Mouse (Mus musculus) large intestine, adult 2 months (tissue): ENCODE measurements around the gene Cracr2b. TPM values are rescaled to one million over a fixed set of nuclear protein-coding genes. Genes with fewer than 3 reads are reported as not detected.
"Not testable (repeated sequence)": the region's sequence is repeated elsewhere in the genome, so short reads cannot be mapped to it uniquely, and the experiment has no call there.

ENCODE experiments used
- DNase-seq: peaks from one replicate; pipeline ENCODE4 v3.0.0-alpha.2; 2012; ENCODE audit warnings: low read depth, low spot score
- WGBS: fragments of 180-500 bp; shearing (Covaris S2); methylation state at CpG from one replicate; pipeline ENCODE4 v1.1.7; 2018; 5-methylcytosine and 5-hydroxymethylcytosine counted together
- polyA plus RNA-seq: library from polyadenylated mRNA; depleted of rRNA; stranded (reverse); fragments of >200 nt; gene quantifications from 2 replicates; pipeline ENCODE4 v1.2.3, GENCODE M21; 2012

Gene Cracr2b
- polyA plus RNA-seq, 1 experiment: 41.4 TPM

DNA sequence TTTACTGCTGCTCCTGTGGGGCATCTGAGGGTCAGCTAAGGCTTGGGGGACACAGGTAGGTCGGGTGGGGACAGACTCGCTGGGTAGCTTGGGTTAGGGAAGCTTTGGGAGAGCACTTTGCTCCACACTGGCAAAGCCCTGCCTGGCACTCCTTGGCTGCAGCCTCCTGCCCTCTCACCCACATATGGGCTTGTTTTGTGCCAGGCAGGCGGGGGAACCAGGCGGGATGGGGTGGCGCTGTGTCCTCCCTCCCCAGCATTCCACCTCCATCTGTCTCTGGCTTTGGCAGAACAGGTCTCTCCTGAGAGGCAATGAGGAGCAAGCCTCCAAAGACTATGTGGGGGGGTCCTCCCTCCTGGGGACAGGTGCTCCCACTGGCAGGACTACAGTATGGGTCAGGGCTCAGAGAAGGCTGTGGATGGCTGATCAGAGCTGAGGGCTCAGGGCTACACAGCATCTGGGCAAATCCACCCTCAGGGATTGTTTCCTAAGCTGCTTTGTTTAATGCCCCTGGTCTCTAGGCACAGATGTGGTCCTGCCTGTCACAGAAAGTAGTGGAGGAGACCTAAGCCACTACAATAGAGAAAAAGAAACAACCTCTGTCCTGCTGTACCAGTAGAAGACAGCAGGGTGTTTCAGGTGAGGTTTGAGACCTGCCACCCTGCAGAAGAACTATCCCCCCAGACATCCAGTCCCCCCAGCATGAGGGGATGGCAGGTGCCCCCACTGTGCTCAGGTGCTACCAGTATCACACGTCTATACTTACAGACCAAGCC is 28.0 kb upstream of the Cracr2b start:
- WGBS: 51% methylated on average over 6 of the region's 6 CpGs
- no peak for DNase-seq

DNA sequence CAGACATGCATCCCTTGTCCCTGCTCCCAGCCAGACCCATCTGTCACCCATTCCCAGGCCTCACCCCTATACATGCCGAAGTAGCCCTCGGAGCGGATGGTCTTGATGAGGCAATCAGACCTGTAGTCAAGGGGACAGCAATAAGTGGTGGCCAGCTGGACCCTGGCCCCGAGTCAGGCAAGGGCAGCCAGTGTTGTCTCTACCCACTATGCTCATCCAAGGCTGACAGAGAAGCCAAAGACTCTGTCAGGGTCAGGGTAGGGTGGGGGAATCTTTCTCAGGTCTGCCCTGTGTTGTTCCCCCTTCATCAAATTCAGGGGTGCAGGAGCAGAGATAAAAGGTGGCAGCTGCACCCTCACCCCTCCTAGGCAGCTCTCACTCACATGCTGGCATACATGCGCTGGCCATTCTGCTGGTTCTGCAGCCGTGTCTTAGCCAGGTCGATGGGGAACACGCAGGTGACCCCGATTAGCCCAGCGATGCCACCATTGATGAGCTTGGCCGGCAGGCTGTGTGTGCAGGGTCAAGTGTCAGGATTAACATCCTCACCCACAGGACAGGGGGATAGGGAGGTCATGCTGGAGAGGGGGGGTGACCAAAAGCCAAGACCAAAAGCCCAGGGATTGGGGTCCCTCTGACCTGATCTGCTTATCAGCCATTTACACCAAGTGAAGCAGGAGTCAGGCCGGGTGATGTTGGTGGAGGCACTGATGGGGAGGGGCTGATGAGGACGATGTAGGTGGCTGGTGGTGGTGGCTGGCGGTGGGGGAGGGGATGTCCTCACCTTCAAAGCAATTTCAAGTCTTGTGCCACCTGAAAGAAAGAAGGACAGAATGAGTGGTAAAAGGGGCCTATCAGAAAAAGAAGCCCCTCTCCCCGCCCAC is 27.1 kb upstream of the Cracr2b start:
- WGBS: 75% methylated on average over 15 of the region's 15 CpGs
- no peak for DNase-seq

DNA sequence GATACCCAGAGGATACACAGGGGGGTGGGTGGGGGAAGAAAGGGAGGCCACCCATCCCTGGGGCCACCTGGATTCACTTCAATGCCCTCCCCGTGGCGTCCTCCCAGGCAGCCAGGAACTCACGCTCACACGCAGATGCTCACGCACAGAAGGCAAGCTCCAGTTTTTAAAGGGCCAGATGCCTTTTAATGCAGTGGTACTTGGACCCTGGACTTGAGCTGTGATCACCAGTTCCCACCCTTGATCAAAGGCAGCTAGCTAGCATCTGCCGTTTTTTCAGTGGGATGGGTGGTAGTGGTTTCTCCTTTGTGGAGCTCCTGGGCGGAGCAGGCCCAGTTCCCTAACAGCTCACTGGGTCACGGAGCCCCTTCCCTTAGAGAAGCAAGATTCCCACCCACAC is 26.4 kb upstream of the Cracr2b start:
- WGBS: 17% methylated on average over 8 of the region's 8 CpGs
- no peak for DNase-seq

DNA sequence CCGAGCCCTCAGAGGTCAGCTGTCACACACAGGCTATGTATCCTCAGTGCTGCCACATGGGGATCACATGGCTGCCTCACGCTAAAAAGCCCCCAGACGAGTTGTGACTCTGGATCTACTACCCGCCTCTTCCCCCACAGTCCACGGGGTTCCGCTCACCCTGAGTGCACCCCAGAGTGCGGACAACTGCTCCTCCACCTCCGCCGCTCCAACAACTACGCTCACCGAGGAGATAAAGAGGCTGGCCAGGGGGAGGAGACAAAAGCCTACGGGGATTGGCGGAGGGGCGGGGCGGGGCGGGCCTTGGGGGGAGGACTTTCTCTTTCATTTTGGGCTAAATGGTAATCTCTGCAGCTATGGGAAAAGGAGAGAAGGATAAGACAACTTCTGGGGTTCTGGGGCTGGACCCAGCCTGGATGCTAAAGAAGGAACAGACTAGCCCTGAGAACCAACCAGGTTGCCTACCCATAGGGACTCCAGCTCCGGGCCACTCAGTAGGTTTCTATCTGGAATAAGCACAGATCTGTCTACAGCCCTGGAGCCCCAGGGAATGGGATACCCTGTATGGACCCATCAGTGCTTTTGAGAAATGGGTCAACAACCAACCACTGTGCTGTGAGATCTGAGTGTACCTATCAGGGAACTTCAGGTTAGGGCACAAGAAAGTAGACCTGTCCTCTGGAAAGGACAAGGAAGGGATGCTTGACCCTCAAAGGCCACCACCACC is 25.6 kb upstream of the Cracr2b start:
- WGBS: 2% methylated on average over 17 of the region's 17 CpGs
- DNase-seq: no peak

DNA sequence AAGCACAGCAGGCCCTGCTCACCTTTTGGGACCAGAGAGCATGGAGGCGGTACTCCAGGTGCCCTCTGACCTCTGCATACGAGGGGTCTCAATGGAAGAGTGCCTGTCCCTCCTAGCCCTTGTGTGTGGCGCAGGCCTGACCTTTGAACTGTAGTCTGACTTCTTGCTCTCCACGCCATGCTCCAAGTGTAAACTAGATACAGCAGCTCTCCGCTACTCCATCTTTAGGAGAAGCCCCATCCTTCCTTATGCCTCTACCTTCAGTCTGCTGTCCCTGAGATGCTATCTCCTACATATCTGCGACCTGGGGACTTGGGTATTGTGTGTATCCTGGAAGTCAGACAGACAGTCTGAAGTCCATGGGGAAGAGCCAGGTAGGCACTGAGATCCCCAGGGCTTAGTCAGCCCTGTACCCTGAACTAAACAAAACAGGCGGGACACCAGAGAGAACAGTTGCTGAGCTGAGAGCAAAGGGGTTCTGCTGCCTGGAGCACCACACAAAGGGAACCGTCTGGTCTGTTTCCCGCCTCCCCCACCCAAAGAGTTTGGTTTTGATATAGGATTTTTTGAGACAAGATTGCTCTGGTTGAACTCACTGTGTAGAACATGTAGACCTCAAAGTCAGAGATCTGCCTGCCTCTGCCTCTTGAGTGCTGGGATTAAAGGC is 24.9 kb upstream of the Cracr2b start:
- 69% methylated on average over 9 of the region's 9 CpGs for WGBS
- DNase-seq: no peak

DNA sequence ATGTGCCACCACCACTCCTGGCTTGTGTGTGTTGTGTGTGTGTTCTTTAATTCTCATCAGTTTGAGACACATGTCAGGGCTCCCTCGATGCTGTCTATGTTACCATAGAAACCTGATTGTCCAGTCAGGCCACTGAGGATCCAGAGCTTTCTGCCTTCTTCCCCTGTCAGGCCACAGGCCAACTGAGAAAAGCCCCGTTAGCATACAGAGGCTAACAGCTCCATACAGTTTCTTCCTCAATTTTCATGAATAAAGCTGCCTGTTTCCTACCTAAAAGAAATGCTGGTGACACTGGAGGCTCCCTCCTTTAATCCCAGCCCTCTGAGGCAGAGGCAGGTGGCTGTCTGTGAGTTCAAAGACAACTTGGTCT is 24.4 kb upstream of the Cracr2b start:
- 44% methylated on average over 2 of the region's 2 CpGs for WGBS
- no peak for DNase-seq

DNA sequence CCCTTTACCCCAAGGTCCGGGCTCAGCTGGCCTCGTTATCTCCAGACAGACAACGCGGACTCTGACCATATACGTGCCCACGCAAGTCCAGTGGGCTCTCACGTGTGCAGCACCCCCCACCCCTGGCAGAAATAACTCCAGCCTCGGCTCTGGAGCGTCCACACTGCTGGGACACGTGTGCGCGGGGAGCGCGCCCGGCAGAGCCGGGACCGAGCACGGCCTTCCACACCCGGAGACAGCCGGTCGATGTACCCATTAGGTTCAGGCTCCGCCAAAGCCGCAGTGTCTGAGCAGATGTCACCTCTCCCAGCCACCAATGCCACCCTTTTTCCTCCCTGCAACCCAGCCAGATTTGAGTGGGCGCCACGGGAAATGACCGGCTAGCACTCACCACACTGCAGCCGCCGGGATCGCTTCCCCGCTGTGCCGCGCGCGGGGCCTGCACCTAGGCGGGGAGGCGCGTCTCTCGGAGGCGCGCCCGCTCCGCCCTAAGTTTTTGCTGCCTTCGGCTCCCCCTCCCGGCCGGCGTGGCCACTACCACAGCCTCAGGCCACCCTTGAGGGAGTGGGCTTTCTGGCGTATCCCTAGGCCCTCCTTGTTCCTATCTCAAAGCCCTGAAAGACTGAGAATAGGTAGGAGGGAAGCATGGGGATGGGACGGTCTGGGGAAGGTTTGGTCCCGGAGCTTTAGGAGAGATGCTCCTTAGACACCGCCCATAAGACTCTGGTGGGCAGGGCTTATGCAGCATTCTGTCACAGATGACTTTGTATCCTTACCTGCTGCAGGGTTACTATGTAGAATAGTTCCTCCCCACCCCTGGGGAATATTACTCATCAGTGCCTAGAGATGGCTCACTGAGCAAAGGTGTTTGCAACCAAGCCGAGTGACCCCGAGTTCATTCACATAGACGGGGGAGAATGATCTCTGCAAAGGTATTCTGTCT is 23.4 kb upstream of the Cracr2b start, which contains the start of gene Slc25a22:
TSS of gene Slc25a22 (minus strand) at position 715 of the 943 bp plus-strand sequence.
- 7% methylated on average over 53 of the region's 53 CpGs for WGBS
- no peak for DNase-seq

DNA sequence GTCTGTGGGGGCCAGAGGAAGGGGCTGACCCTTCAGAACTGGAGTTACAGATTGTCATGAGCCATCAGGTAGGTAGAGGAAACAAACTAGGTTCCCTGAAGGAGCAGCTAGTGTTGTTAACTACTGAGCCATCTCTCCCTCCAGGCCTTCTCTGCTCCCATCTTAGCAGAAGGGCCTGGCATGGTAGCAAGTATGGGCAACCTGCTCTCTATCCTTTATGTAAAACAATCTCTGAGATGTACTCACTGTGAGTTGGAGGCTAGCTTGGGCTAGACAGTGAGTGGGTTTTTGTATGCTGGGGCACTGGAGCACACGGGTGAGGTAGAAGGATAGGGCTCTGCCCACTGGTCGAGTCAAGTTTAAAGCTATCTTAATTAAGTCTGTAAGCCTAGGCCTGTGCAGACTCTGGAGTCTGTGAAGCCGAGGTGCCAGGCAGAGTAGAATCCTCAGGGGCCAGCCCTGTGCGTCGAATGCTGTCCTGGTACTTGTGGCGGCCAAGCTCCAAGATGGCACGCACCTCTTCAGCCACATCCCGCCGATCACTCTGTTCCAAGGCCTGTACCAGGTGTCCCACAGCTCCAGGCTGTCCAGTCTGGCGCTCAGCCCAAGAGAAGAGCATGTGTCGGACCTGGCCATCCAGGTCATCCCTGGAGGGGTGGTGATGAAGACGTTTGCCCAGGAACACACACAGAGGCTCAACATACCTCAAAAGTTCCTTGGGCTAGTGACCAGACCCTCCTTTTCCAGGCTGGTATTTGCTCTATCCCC is 22.5 kb upstream of the Cracr2b start:
- DNase-seq: no peak
- WGBS: 94% methylated on average over 12 of the region's 12 CpGs

DNA sequence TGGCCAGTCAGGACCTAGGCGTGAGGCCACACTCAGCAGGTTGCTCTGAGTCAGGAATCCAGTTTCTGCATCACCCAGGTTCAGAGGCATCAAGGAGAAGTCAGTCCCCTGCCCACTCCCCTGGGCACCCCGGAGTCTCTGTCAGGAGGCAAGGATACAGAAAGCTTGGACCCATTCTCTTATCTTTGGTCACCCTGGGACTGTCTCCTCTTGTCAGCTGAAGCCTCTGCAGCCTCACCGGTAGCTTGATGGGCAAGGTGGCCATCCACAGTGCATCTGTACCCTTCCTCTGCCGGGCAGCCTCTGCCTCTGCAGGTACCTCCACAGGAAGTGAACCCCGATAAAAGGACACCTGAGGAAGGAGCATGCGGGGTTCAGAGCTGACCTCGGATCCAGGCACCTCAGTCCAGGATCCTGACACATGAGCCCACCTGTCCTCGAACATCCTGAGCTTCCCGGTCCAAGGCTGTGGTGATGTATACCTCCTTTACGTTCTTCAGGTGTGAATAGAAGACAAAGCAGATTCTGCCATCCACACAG is 21.7 kb upstream of the Cracr2b start:
- DNase-seq: no peak
- 96% methylated on average over 10 of the region's 10 CpGs for WGBS

DNA sequence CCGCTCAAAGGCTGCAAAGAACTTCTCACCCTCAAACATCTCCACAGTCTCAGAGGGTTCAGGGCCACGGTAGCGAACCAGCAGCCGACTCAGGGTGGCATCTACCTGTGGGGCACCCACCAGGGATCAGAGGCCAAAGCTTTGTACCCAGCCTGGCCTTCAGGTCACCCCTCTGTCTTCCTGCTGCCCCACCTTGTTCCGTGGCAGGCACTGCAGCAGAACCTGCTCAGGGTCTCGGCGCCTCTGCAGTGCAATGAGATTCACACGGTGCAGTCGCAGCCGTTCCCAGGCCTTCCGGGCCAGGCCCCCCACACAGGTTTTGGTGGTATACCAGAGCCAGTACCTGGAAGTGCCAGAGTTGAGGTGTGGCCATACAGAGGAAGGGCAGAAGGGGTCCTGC is 21.1 kb upstream of the Cracr2b start:
- WGBS: 96% methylated on average over 11 of the region's 11 CpGs
- DNase-seq: no peak

DNA sequence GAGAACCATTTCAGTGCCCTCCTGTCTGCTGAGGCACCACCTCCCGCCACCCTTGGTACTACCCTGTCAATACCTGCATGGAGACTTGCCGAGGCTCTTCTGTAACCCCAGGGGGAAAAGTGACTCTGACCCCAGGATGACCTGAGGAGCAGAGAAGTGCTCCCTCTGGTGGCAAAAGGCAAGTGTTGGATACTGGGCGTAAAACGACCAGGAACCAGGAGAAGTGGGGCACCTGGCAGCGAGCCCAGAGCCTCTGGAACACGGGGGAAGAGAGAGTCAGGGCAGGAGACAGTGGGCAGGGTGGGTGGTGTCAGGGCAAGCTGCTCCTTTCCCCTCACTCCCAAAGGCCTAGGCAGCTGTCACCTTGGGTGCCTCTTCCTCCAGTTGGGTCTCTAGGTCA is 20.3 kb upstream of the Cracr2b start:
- DNase-seq: no peak

DNA sequence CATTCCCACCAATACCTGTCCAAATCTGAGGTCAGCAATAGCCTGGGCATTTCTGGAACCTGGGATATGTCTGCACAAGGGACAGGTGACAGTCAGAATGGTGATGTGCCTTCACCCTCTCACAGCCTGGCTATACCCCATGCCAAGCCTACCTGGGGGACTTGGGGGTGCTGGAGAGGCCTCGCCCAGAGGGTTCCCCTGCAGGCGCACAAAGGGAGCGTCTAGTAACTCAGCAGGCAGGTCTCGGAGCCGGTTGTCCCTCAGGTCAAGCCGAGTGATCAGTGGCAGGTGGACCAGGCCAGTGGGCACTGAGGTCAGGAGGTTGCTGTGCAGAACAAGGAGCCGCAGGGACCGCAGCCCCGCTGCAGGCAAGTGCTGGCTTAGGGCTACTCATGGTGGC is 19.4 kb upstream of the Cracr2b start:
- 95% methylated on average over 9 of the region's 9 CpGs for WGBS
- DNase-seq: no peak

More for the DNA sequence above, 20.3 kb upstream of the Cracr2b start:
- WGBS: 22% methylated on average over 6 of the region's 6 CpGs

DNA sequence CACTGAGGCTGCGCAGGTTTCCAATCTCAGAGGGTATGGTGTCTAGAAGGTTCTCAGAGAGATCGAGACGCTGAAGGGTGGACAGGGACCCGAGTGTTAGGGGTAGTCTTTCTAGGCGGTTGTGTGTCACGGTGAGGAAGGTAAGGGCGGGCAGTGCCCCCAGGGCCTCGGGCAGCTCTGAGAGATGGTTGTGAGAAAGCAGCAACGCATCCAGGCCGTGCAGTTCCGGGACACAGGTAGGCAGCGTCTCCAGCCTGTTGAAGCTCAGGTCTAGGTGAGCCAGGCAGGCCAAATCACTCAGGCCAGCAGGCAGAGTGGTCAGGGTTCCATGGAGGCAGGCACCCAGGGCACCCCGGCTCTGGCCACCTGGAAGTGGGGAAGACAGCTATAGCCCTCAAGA is 18.7 kb upstream of the Cracr2b start:
- DNase-seq: no peak
- 90% methylated on average over 13 of the region's 13 CpGs for WGBS

DNA sequence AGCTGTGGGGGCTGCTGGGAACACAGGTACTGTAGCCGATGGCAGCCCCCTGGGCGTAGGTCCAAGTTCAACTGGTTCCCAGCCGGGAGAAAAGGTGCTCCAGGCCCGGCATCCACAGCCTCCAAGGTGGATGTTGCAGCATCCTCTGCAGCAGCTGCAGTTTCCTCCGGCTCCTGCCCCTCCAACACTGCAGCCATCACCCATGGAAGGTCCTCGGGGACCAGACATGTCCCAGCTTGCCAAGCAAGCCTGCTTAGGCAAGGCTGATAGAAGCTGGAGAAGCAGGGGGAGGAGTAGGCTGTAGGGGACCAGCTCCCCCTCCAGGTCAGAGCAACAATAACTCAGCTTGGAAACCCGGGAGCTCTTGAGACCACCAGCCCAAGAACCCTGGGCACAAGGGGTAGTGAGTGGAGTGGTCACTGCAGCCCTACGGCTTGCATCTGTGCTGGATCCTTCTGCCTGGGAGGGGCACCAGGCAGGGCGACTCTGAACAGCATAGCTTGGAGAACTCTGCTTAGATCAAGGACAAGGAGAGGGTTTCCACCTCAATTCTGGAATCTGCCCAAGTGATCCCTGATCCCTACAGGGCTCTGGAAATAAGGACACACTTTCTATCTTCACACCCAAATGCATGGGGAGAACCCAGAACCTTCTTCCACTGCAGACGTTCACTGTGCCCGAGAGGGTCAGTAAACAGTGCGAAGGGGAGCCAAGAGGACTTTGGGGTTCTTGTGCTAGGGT is 17.6 kb upstream of the Cracr2b start:
- 7% methylated on average over 12 of the region's 12 CpGs for WGBS
- DNase-seq: no peak

DNA sequence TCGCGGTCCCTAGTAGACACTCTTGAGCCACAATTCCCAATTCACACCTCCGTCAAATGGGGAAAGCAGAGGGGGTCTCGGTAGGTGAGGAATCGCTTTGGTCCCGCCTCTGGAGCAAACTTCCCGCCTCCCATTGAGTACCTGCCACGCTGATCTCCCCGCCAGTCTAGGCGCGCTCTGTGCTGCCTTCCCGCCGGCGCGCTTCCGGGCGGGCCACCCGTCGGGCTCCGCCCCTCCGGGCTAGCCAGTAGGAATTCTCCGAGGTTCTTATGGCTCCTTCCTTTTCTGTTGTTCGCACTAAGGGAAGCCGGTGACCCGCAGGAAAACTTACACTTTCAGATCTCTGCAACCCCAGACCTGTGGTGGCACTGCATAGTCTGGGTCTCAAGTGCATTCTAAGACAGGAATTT is 17.1 kb upstream of the Cracr2b start, which contains the start of gene Pidd1:
TSS of gene Pidd1 (minus strand) at position 198 of the 410 bp plus-strand sequence.
- no peak for DNase-seq
- under 1% methylated on average over 25 of the region's 25 CpGs for WGBS

DNA sequence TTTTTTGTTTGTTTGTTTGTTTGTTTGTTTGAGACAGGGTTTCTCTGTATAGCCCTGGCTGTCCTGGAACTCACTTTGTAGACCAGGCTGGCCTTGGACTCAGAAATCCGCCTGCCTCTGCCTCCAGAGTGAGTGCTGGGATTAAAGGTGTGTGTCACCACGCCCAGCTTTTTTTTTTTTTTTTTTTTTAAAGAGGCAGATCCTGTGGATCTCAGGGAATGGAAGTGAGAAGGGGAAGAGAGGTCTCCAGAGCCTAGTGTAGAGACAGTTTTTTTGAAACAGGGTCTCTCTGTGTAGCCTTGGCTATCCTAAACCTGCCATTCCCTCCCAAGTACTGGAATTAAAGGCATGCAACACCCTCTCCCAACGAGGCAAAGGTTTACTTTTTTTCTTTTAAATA is 14.5 kb upstream of the Cracr2b start:
- not testable (repeated sequence) for DNase-seq
- WGBS: 53% methylated on average over 3 of the region's 3 CpGs
